Mouse (Mus musculus) bone marrow macrophage, adult 2 months (primary cell): Measurements from ENCODE around the gene Guca2b. TPM values are rescaled to one million over a fixed set of nuclear protein-coding genes. Genes with fewer than 3 reads are reported as not detected.

ENCODE experiments used
- H3K27ac ChIP-seq: 2 replicates; pipeline ENCODE4 v1.5.1; 2012; ENCODE audit warnings: low read depth, low read length; ENCODE audit not compliant: insufficient read depth
- H3K4me1 ChIP-seq: 2 replicates; pipeline ENCODE4 v1.6.1; 2012; ENCODE audit warnings: low read length; ENCODE audit not compliant: control insufficient read depth, insufficient read depth
- H3K4me3 ChIP-seq: 2 replicates; pipeline ENCODE4 v1.5.1; 2012; ENCODE audit warnings: mild to moderate bottlenecking, low read length, moderate library complexity; ENCODE audit not compliant: insufficient read depth
- CTCF ChIP-seq: IDR thresholded peaks from 2 replicates; pipeline ENCODE4 v1.5.1; 2012; ENCODE audit warnings: low read depth, mild to moderate bottlenecking, low read length, moderate library complexity
- POLR2A ChIP-seq: IDR thresholded peaks from 2 replicates; pipeline ENCODE4 v1.6.1; 2012; ENCODE audit warnings: mild to moderate bottlenecking, low read depth, low read length, borderline replicate concordance
- polyA plus RNA-seq: library from polyadenylated mRNA; stranded (reverse); fragments of >200 nt; gene quantifications from 2 replicates; pipeline ENCODE4 v1.2.4, GENCODE M21; 2012; ENCODE audit not compliant: missing spikeins, insufficient read depth, insufficient read length

Gene Guca2b
- polyA plus RNA-seq, 1 experiment, result not detected

- no peak overlapping the region for H3K4me3 ChIP-seq
- no peaks in the 10 kb centered on the region for H3K4me1 ChIP-seq
- H3K27ac ChIP-seq, result no peak overlapping the region
- no peak for TF ChIP-seq CTCF
Measured at GRCm38 (mm10) chr4:119670736-119671135, 12.0 kb upstream of the Guca2b start.

- Histone ChIP-seq H3K27ac (no peak overlapping the region), H3K4me3 (no peak overlapping the region), H3K4me1 (no peaks in the 10 kb centered on the region)
- no peak for TF ChIP-seq CTCF
Measured at GRCm38 (mm10) chr4:119670210-119670555, 11.4 kb upstream of the Guca2b start.

GRCm38 (mm10) chr4:119669356-119670209, 10.8 kb upstream of the Guca2b start:
- H3K27ac ChIP-seq, result no peak overlapping the region
- no peak for TF ChIP-seq POLR2A
- no peak for TF ChIP-seq CTCF

GRCm38 (mm10) chr4:119668596-119668995, 9.8 kb upstream of the Guca2b start:
- H3K4me1 ChIP-seq, result peaks cover 3% of the 10 kb centered on the region

More at GRCm38 (mm10) chr4:119669356-119670209, 10.8 kb upstream of the Guca2b start:
- Histone ChIP-seq H3K4me1 (no peaks in the 10 kb centered on the region), H3K4me3 (no peak overlapping the region)

GRCm38 (mm10) chr4:119668185-119668584, 9.4 kb upstream of the Guca2b start:
- TF ChIP-seq CTCF (no peak), POLR2A (no peak)
- Histone ChIP-seq H3K4me1 (peaks cover 6% of the 10 kb centered on the region), H3K4me3 (no peak overlapping the region)

More at GRCm38 (mm10) chr4:119668596-119668995, 9.8 kb upstream of the Guca2b start:
- no peak overlapping the region for H3K4me3 ChIP-seq
- TF ChIP-seq POLR2A (no peak), CTCF (no peak)
- H3K27ac ChIP-seq, result no peak overlapping the region

GRCm38 (mm10) chr4:119667454-119667853, 8.7 kb upstream of the Guca2b start:
- TF ChIP-seq POLR2A (no peak), CTCF (peak; percentile 64)
- no peak overlapping the region for H3K4me3 ChIP-seq
- peaks cover 12% of the 10 kb centered on the region for H3K4me1 ChIP-seq
- no peak overlapping the region for H3K27ac ChIP-seq

More at GRCm38 (mm10) chr4:119668185-119668584, 9.4 kb upstream of the Guca2b start:
- H3K27ac ChIP-seq, result no peak overlapping the region

- Histone ChIP-seq H3K27ac (no peak overlapping the region), H3K4me3 (no peak overlapping the region), H3K4me1 (peaks cover 21% of the 10 kb centered on the region)
- TF ChIP-seq CTCF, result no peak
- TF ChIP-seq POLR2A, result no peak
Measured at GRCm38 (mm10) chr4:119666116-119666515, 7.4 kb upstream of the Guca2b start.

- Histone ChIP-seq H3K27ac (no peak overlapping the region), H3K4me1 (peaks cover 25% of the 10 kb centered on the region), H3K4me3 (no peak overlapping the region)
- TF ChIP-seq POLR2A, result no peak
Measured at GRCm38 (mm10) chr4:119665166-119665565, 6.4 kb upstream of the Guca2b start.

GRCm38 (mm10) chr4:119663409-119664095, 4.8 kb upstream of the Guca2b start:
- Histone ChIP-seq H3K27ac (peak overlapping the region; percentile 62), H3K4me1 (peaks cover 25% of the 10 kb centered on the region), H3K4me3 (no peak overlapping the region)
- TF ChIP-seq POLR2A (no peak), CTCF (no peak)

GRCm38 (mm10) chr4:119662976-119663375, 4.2 kb upstream of the Guca2b start:
- TF ChIP-seq CTCF (no peak), POLR2A (no peak)
- Histone ChIP-seq H3K4me1 (peaks cover 25% of the 10 kb centered on the region), H3K27ac (peak overlapping the region; percentile 62), H3K4me3 (no peak overlapping the region)

- H3K27ac ChIP-seq, result no peak overlapping the region
- no peak for TF ChIP-seq CTCF
- no peak for TF ChIP-seq POLR2A
- H3K4me1 ChIP-seq, result peaks cover 25% of the 10 kb centered on the region
- H3K4me3 ChIP-seq, result no peak overlapping the region
Measured at GRCm38 (mm10) chr4:119662151-119662550, 3.4 kb upstream of the Guca2b start.
